Mouse (Mus musculus): ENCODE data around the gene Vgll4. TPM values are rescaled to one million over a fixed set of nuclear protein-coding genes. Genes with fewer than 3 reads are reported as not detected.

Vgll4 gene
- total RNA-seq, 2 experiments from 2014 or later, result 15.7 to 20.1 TPM

GRCm38 (mm10) chr6:114862046-114862445 is 107.7 kb downstream of the Vgll4 start:
- no peak for DNase-seq
- intact Hi-C loops (cut with DNase I; ENCODE audit: low total_unique reads), result loop anchor here (10.0 kb wide), 1 partner anchor 63 kb away; no protein-coding TSS in a partner anchor

GRCm38 (mm10) chr6:114861591-114861990 is 108.2 kb downstream of the Vgll4 start:
- intact Hi-C loops (cut with DNase I; ENCODE audit: low total_unique reads), result loop anchor here (10.0 kb wide), 1 partner anchor 63 kb away; no protein-coding TSS in a partner anchor
- no peak for DNase-seq

GRCm38 (mm10) chr6:114860677-114861568 is 108.9 kb downstream of the Vgll4 start:
- peak; percentile 68 for DNase-seq
- intact Hi-C loops (cut with DNase I; ENCODE audit: low total_unique reads), result loop anchor here (10.0 kb wide), 1 partner anchor 64 kb away; no protein-coding TSS in a partner anchor

GRCm38 (mm10) chr6:114858722-114859053 is 111.1 kb downstream of the Vgll4 start:
- DNase-seq, result no peak
- intact Hi-C loops (cut with DNase I; ENCODE audit: low total_unique reads), result no loop called here

GRCm38 (mm10) chr6:114857996-114858721 is 111.6 kb downstream of the Vgll4 start:
- intact Hi-C loops (cut with DNase I; ENCODE audit: low total_unique reads), result no loop called here
- DNase-seq, result no peak

GRCm38 (mm10) chr6:114856501-114856900 is 113.3 kb downstream of the Vgll4 start:
- intact Hi-C loops (cut with DNase I; ENCODE audit: low total_unique reads), result no loop called here
- no peak for DNase-seq

- intact Hi-C loops (cut with DNase I; ENCODE audit: low total_unique reads), result no loop called here
- no peak for DNase-seq
These were observed 114.2 kb downstream of the Vgll4 start for GRCm38 (mm10) chr6:114855644-114856043.

GRCm38 (mm10) chr6:114854368-114854767 is 115.4 kb downstream of the Vgll4 start:
- no peak for DNase-seq
- intact Hi-C loops (cut with DNase I; ENCODE audit: low total_unique reads), result no loop called here

GRCm38 (mm10) chr6:114852739-114853138 is 117.1 kb downstream of the Vgll4 start:
- intact Hi-C loops (cut with DNase I; ENCODE audit: low total_unique reads), result no loop called here
- no peak for DNase-seq

GRCm38 (mm10) chr6:114851688-114852087 is 118.1 kb downstream of the Vgll4 start:
- DNase-seq, result no peak
- intact Hi-C loops (cut with DNase I; ENCODE audit: low total_unique reads), result no loop called here

GRCm38 (mm10) chr6:114849787-114850186 is 120.0 kb downstream of the Vgll4 start:
- DNase-seq, result no peak
- intact Hi-C loops (cut with DNase I; ENCODE audit: low total_unique reads), result no loop called here

GRCm38 (mm10) chr6:114848761-114849160 is 121.0 kb downstream of the Vgll4 start:
- intact Hi-C loops (cut with DNase I; ENCODE audit: low total_unique reads), result no loop called here
- no peak for DNase-seq

GRCm38 (mm10) chr6:114847582-114848174 is 122.1 kb downstream of the Vgll4 start:
- intact Hi-C loops (cut with DNase I; ENCODE audit: low total_unique reads), result no loop called here
- DNase-seq, result no peak

- DNase-seq, result no peak
- intact Hi-C loops (cut with DNase I; ENCODE audit: low total_unique reads), result no loop called here
These were observed 123.5 kb downstream of the Vgll4 start for GRCm38 (mm10) chr6:114846153-114846772.

- intact Hi-C loops (cut with DNase I; ENCODE audit: low total_unique reads), result no loop called here
- DNase-seq, result no peak
These were observed 126.9 kb downstream of the Vgll4 start for GRCm38 (mm10) chr6:114842863-114843262.

GRCm38 (mm10) chr6:114842131-114842530 is 127.7 kb downstream of the Vgll4 start:
- DNase-seq, result no peak
- intact Hi-C loops (cut with DNase I; ENCODE audit: low total_unique reads), result no loop called here

- intact Hi-C loops (cut with DNase I; ENCODE audit: low total_unique reads), result no loop called here
- no peak for DNase-seq
These were observed 129.8 kb downstream of the Vgll4 start for GRCm38 (mm10) chr6:114840012-114840411.

- DNase-seq, result peak; percentile 55
- intact Hi-C loops (cut with DNase I; ENCODE audit: low total_unique reads), result no loop called here
These were observed 130.9 kb downstream of the Vgll4 start for GRCm38 (mm10) chr6:114838872-114839271.

- DNase-seq, result no peak
- intact Hi-C loops (cut with DNase I; ENCODE audit: low total_unique reads), result no loop called here
These were observed 133.4 kb downstream of the Vgll4 start for GRCm38 (mm10) chr6:114836433-114836832.

GRCm38 (mm10) chr6:114835752-114836151 is 134.0 kb downstream of the Vgll4 start:
- intact Hi-C loops (cut with DNase I; ENCODE audit: low total_unique reads), result no loop called here
- DNase-seq, result no peak
